Mouse (Mus musculus): ENCODE measurements around the gene Plxnc1. TPM values are rescaled to one million over a fixed set of nuclear protein-coding genes. Genes with fewer than 3 reads are reported as not detected.
A peak's percentile ranks its signal among the peaks of the same experiment; 100 is the strongest.

Gene Plxnc1
- total and polyA plus RNA-seq, 3 experiments, result 27.6 to 34.4 (median 33.0) TPM

DNA sequence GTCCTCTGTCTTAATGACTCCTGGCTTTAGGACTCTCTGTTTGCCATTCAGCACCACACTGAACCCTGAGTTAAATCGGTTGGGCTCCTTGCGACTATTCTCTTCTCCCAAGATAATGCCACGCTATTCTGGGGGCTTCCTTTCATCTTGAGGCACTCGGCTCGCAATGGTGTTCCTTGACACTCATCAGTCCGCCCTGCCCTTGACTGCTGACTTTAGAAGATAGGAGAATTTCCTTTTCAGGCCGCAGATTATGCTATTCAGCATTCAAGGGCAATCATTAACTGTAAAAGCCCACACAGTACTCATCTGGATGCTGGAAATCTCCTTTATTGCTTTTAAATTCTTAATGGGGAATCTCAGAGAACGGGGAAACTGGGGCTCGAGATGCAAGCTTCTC, 108.8 kb downstream of the Plxnc1 start:
- H3K36me3 ChIP-seq (replicated peaks in 1 of 2; ENCODE audit: control insufficient read depth in 1 of 2, insufficient read depth in 1 of 2, low read length in 1 of 2), result peaks cover 69 to 84% of the 10 kb centered on the region in 2 experiments
- no peak for DNase-seq (ENCODE audit: extremely low read depth)

DNA sequence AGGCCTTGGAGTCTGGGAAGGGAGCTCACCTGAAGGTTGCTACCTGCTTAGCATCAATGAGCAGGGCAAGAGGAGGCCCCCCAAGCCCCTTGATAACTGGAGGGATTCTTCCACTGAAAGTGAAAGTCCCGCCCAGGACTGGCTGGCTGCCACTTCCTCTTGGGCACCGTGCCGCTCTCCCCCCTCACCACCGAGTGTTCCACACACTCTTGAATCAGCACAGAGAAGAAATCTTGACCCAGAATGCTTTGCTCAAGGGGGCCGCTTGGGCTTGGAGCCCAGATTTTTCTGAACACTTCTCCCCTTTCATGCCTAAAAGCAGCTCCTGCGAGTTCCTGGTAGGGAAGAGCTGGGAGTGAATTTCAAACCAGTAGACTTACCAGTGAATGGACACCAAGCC, 115.2 kb downstream of the Plxnc1 start:
- dilution Hi-C loops (cut with MboI; ENCODE audit: extremely low pct_ligation_motif_present, extremely low pct_unique_long_range_greater_than_20kb, low sequenced_read_pairs), result no loop called here
- in situ Hi-C loops (cut with MboI; ENCODE audit: low pct_ligation_motif_present, low pct_unique_long_range_greater_than_20kb, low sequenced_read_pairs), result no loop called here
- peak overlapping the region; percentile 81 for H3K9ac ChIP-seq (ENCODE audit: insufficient read depth, low read depth)
- peak overlapping the region; percentile 58 for H3K4me2 ChIP-seq (ENCODE audit: insufficient read depth, low read depth, poor library complexity, severe bottlenecking)
- peak overlapping the region; percentile 97 for H3K27ac ChIP-seq (ENCODE audit: insufficient read depth, low read depth)
- H3K4me1 ChIP-seq (ENCODE audit: control insufficient read depth in 1 of 2, insufficient read depth in 2 of 2), result peaks cover 29 to 81% of the 10 kb centered on the region in 2 experiments
- H3K9me3 ChIP-seq (replicated peaks; ENCODE audit: low read length), result peaks cover 2% of the 10 kb centered on the region
- H3K79me2 ChIP-seq (replicated peaks; ENCODE audit: control insufficient read depth, extremely low read depth, insufficient read depth, poor library complexity, severe bottlenecking), result 0 out of 2 replicates have a peak, but pooled peaks cover 5% of the 10 kb centered on the region
- no peaks in the 10 kb centered on the region for H3K27me3 ChIP-seq (replicated peaks)
- peaks cover 26 to 49% of the 10 kb centered on the region in 2 experiments for H3K36me3 ChIP-seq (replicated peaks in 1 of 2; ENCODE audit: control insufficient read depth in 1 of 2, insufficient read depth in 1 of 2, low read length in 1 of 2)
- DNase-seq (ENCODE audit: extremely low read depth), result peak; percentile 90
- H3K4me3 ChIP-seq (replicated peaks in 1 of 3; ENCODE audit: low read depth in 2 of 3, low read length in 2 of 3, poor library complexity in 1 of 3), result peak overlapping the region; percentile 3 to 47 (median 23)
- TF ChIP-seq MEF2A (IDR thresholded peaks at IDR 0.05; ENCODE audit: borderline replicate concordance, low read depth, low read length) (peak; percentile 75), POLR2A (IDR thresholded peaks at IDR 0.05; ENCODE audit: low read depth, low read length) (no peak), TCF12 (IDR thresholded peaks at IDR 0.05; ENCODE audit: low read depth, low read length) (peak; percentile 76), CHD2 (IDR thresholded peaks at IDR 0.05; ENCODE audit: low read length) (0 out of 2 replicates have a peak, but pooled peaks have one; percentile 46), MYC (IDR thresholded peaks at IDR 0.05; ENCODE audit: low read depth, low read length) (no peak), PAX5 (IDR thresholded peaks at IDR 0.05; ENCODE audit: low read length) (no peak), HCFC1 (IDR thresholded peaks at IDR 0.05; ENCODE audit: low read depth, low read length) (peak; percentile 41; the same call in 1 of the 2 replicates), ETS1 (conservative IDR thresholded peaks at IDR 0.05; ENCODE audit: low read depth, low read length) (peak; percentile 77; the same call in 1 of the 2 replicates), POLR2AphosphoS2 (IDR thresholded peaks at IDR 0.05; ENCODE audit: low read depth, low read length) (no peak), MAX (IDR thresholded peaks at IDR 0.05; ENCODE audit: low read length) (no peak; the same call in 1 of the 2 replicates), MAZ (IDR thresholded peaks at IDR 0.05; ENCODE audit: low read depth, low read length) (peak; percentile 88), SMC3 (IDR thresholded peaks at IDR 0.05; ENCODE audit: low read depth, low read length) (0 out of 2 replicates have a peak, but pooled peaks have one; percentile 6), ZC3H11A (IDR thresholded peaks at IDR 0.05; ENCODE audit: low read depth, low read length) (no peak), RAD21 (IDR thresholded peaks at IDR 0.05; ENCODE audit: low read depth, low read length) (no peak; the same call in 1 of the 2 replicates), JUN (IDR thresholded peaks at IDR 0.05; ENCODE audit: insufficient read depth, low read depth, low read length) (no peak), BHLHE40 (IDR thresholded peaks at IDR 0.05; ENCODE audit: low read depth, low read length) (peak; percentile 77), RCOR1 (conservative IDR thresholded peaks at IDR 0.05; ENCODE audit: low read depth, low read length) (0 out of 2 replicates have a peak, but pooled peaks have one; percentile 2), MXI1 (IDR thresholded peaks at IDR 0.05; ENCODE audit: low read depth, low read length) (no peak), ELF1 (IDR thresholded peaks at IDR 0.05; ENCODE audit: low read depth, low read length) (peak; percentile 73), KAT2A (IDR thresholded peaks at IDR 0.05; ENCODE audit: insufficient replicate concordance, low read length) (no peak), USF1 (IDR thresholded peaks at IDR 0.05; ENCODE audit: low read depth, low read length) (no peak), UBTF (IDR thresholded peaks at IDR 0.05; ENCODE audit: low read depth, low read length) (no peak), ZNF384 (IDR thresholded peaks at IDR 0.05; ENCODE audit: low read depth, low read length) (no peak), USF2 (conservative IDR thresholded peaks at IDR 0.05; ENCODE audit: low read depth, low read length) (no peak), NELFE (IDR thresholded peaks at IDR 0.05; ENCODE audit: low read depth, low read length) (no peak; the same call in 1 of the 2 replicates), IRF4 (IDR thresholded peaks at IDR 0.05; ENCODE audit: low read depth, low read length) (peak; percentile 92), EP300 (IDR thresholded peaks at IDR 0.05; ENCODE audit: low read length) (peak; percentile 65), GABPA (IDR thresholded peaks at IDR 0.05; ENCODE audit: insufficient replicate concordance, low read depth, low read length) (no peak), E2F4 (IDR thresholded peaks at IDR 0.05; ENCODE audit: insufficient replicate concordance, low read depth, low read length) (no peak)

More for the DNA sequence above, 108.8 kb downstream of the Plxnc1 start:
- Histone ChIP-seq H3K4me1 (ENCODE audit: control insufficient read depth in 1 of 2, insufficient read depth in 2 of 2) (peaks cover 5 to 19% of the 10 kb centered on the region in 2 experiments; a peak in 2 of 4 replicates), H3K27me3 (replicated peaks) (no peaks in the 10 kb centered on the region), H3K4me2 (ENCODE audit: insufficient read depth, low read depth, poor library complexity, severe bottlenecking) (no peak overlapping the region), H3K27ac (ENCODE audit: insufficient read depth, low read depth) (no peak overlapping the region), H3K4me3 (replicated peaks in 1 of 3; ENCODE audit: low read depth in 2 of 3, low read length in 2 of 3, poor library complexity in 1 of 3) (no peak overlapping the region), H3K9ac (ENCODE audit: insufficient read depth, low read depth) (no peak overlapping the region), H3K9me3 (replicated peaks; ENCODE audit: low read length) (no peaks in the 10 kb centered on the region), H3K79me2 (replicated peaks; ENCODE audit: control insufficient read depth, extremely low read depth, insufficient read depth, poor library complexity, severe bottlenecking) (no peaks in the 10 kb centered on the region)
- in situ Hi-C loops (cut with MboI; ENCODE audit: low pct_ligation_motif_present, low pct_unique_long_range_greater_than_20kb, low sequenced_read_pairs) (no loop called here), dilution Hi-C loops (cut with MboI; ENCODE audit: extremely low pct_ligation_motif_present, extremely low pct_unique_long_range_greater_than_20kb, low sequenced_read_pairs) (no loop called here)
- TF ChIP-seq NRF1 (IDR thresholded peaks at IDR 0.05; ENCODE audit: low read depth, low read length) (no peak), EP300 (IDR thresholded peaks at IDR 0.05; ENCODE audit: low read length) (no peak), CHD1 (IDR thresholded peaks at IDR 0.05; ENCODE audit: low read depth, low read length) (no peak), MAZ (IDR thresholded peaks at IDR 0.05; ENCODE audit: low read depth, low read length) (no peak), MAFK (IDR thresholded peaks at IDR 0.05; ENCODE audit: insufficient replicate concordance, low read length) (no peak), POLR2AphosphoS2 (IDR thresholded peaks at IDR 0.05; ENCODE audit: low read depth, low read length) (no peak), SMC3 (IDR thresholded peaks at IDR 0.05; ENCODE audit: low read depth, low read length) (no peak), E2F4 (IDR thresholded peaks at IDR 0.05; ENCODE audit: insufficient replicate concordance, low read depth, low read length) (no peak), POLR2A (IDR thresholded peaks at IDR 0.05; ENCODE audit: low read depth, low read length) (no peak), MXI1 (IDR thresholded peaks at IDR 0.05; ENCODE audit: low read depth, low read length) (no peak)

All from CH12.LX (cell line).